Mouse (Mus musculus): ENCODE measurements around the gene Dnah12. TPM values are rescaled to one million over a fixed set of nuclear protein-coding genes. Genes with fewer than 3 reads are reported as not detected.
A peak's percentile ranks its signal among the peaks of the same experiment; 100 is the strongest.

Gene Dnah12
- total and polyA plus RNA-seq, 2 experiments from 2014 or later: 0.14 to 0.63 TPM

- Histone ChIP-seq H3K36me3 (ENCODE audit: insufficient read depth, low read length) (no peaks in the 10 kb centered on the region), H3K4me2 (ENCODE audit: low read depth, low read length) (no peak overlapping the region), H3K4me3 (ENCODE audit: low read length) (no peak overlapping the region), H3K4me1 (ENCODE audit: insufficient read depth, low read length) (no peaks in the 10 kb centered on the region), H3K9me3 (ENCODE audit: low read length) (no peaks in the 10 kb centered on the region), H3K27me3 (ENCODE audit: insufficient read depth, low read length) (no peaks in the 10 kb centered on the region), H3K9ac (replicated peaks; ENCODE audit: low read length) (no peak overlapping the region), H3K27ac (no peak overlapping the region)
- no peak for TF ChIP-seq CTCF (IDR thresholded peaks at IDR 0.05; ENCODE audit: low read depth)
- ATAC-seq (no peak), DNase-seq (ENCODE audit: low spot score) (no peak)
- WGBS: 93% methylated on average over 3 of the region's 3 CpGs
Observed at GRCm38 (mm10) chr14:26724898-26725297, 31.8 kb downstream of the Dnah12 start.

- H3K27me3 ChIP-seq (ENCODE audit: insufficient read depth, low read length): no peaks in the 10 kb centered on the region
- H3K9me3 ChIP-seq (ENCODE audit: low read length): 0 out of 2 replicates have a peak, but pooled peaks cover 4% of the 10 kb centered on the region
- H3K4me1 ChIP-seq (ENCODE audit: insufficient read depth, low read length): no peaks in the 10 kb centered on the region
- H3K27ac ChIP-seq: no peak overlapping the region
- no peak overlapping the region for H3K4me2 ChIP-seq (ENCODE audit: low read depth, low read length)
- no peak for TF ChIP-seq CTCF (IDR thresholded peaks at IDR 0.05; ENCODE audit: low read depth)
- H3K36me3 ChIP-seq (ENCODE audit: insufficient read depth, low read length): no peaks in the 10 kb centered on the region
- no peak overlapping the region for H3K4me3 ChIP-seq (ENCODE audit: low read length)
- WGBS: 83% methylated on average over 8 of the region's 8 CpGs
- no peak for ATAC-seq
- H3K9ac ChIP-seq (replicated peaks; ENCODE audit: low read length): no peak overlapping the region
- no peak for DNase-seq (ENCODE audit: low spot score)
Observed at GRCm38 (mm10) chr14:26758566-26758965, 65.5 kb downstream of the Dnah12 start.

- Histone ChIP-seq H3K4me1 (ENCODE audit: insufficient read depth, low read length) (no peaks in the 10 kb centered on the region), H3K4me2 (ENCODE audit: low read depth, low read length) (no peak overlapping the region), H3K4me3 (ENCODE audit: low read length) (no peak overlapping the region), H3K36me3 (ENCODE audit: insufficient read depth, low read length) (no peaks in the 10 kb centered on the region), H3K27me3 (ENCODE audit: insufficient read depth, low read length) (no peaks in the 10 kb centered on the region), H3K9me3 (ENCODE audit: low read length) (0 out of 2 replicates have a peak, but pooled peaks cover 4% of the 10 kb centered on the region), H3K9ac (replicated peaks; ENCODE audit: low read length) (no peak overlapping the region), H3K27ac (no peak overlapping the region)
- TF ChIP-seq CTCF (IDR thresholded peaks at IDR 0.05; ENCODE audit: low read depth): no peak
- WGBS: 89% methylated on average over 6 of the region's 6 CpGs
- ATAC-seq: no peak
- no peak for DNase-seq (ENCODE audit: low spot score)
Observed at GRCm38 (mm10) chr14:26764827-26765226, 71.8 kb downstream of the Dnah12 start.

GRCm38 (mm10) chr14:26768195-26768594 lies 75.1 kb downstream of the Dnah12 start:
- no peak for DNase-seq (ENCODE audit: low spot score)
- 89% methylated on average over 4 of the region's 4 CpGs for WGBS
- no peak for ATAC-seq
- Histone ChIP-seq H3K9ac (replicated peaks; ENCODE audit: low read length) (no peak overlapping the region), H3K27ac (no peak overlapping the region), H3K36me3 (ENCODE audit: insufficient read depth, low read length) (no peaks in the 10 kb centered on the region), H3K4me2 (ENCODE audit: low read depth, low read length) (no peak overlapping the region), H3K4me1 (ENCODE audit: insufficient read depth, low read length) (no peaks in the 10 kb centered on the region), H3K4me3 (ENCODE audit: low read length) (no peak overlapping the region), H3K27me3 (ENCODE audit: insufficient read depth, low read length) (no peaks in the 10 kb centered on the region), H3K9me3 (ENCODE audit: low read length) (0 out of 2 replicates have a peak, but pooled peaks cover under 1% of the 10 kb centered on the region)
- no peak for TF ChIP-seq CTCF (IDR thresholded peaks at IDR 0.05; ENCODE audit: low read depth)

- no peak for TF ChIP-seq CTCF (IDR thresholded peaks at IDR 0.05; ENCODE audit: low read depth)
- no peak overlapping the region for H3K27ac ChIP-seq
- no peaks in the 10 kb centered on the region for H3K9me3 ChIP-seq (ENCODE audit: low read length)
- ATAC-seq (no peak), DNase-seq (ENCODE audit: low spot score) (no peak)
- 76% methylated on average over 4 of the region's 4 CpGs for WGBS
- H3K4me2 ChIP-seq (ENCODE audit: low read depth, low read length): no peak overlapping the region
- H3K27me3 ChIP-seq (ENCODE audit: insufficient read depth, low read length): no peaks in the 10 kb centered on the region
- H3K4me3 ChIP-seq (ENCODE audit: low read length): no peak overlapping the region
- no peaks in the 10 kb centered on the region for H3K36me3 ChIP-seq (ENCODE audit: insufficient read depth, low read length)
- H3K9ac ChIP-seq (replicated peaks; ENCODE audit: low read length): no peak overlapping the region
- no peaks in the 10 kb centered on the region for H3K4me1 ChIP-seq (ENCODE audit: insufficient read depth, low read length)
Observed at GRCm38 (mm10) chr14:26773536-26773935, 80.5 kb downstream of the Dnah12 start.

- Histone ChIP-seq H3K9ac (replicated peaks; ENCODE audit: low read length) (no peak overlapping the region), H3K4me1 (ENCODE audit: insufficient read depth, low read length) (no peaks in the 10 kb centered on the region), H3K36me3 (ENCODE audit: insufficient read depth, low read length) (no peaks in the 10 kb centered on the region), H3K9me3 (ENCODE audit: low read length) (no peaks in the 10 kb centered on the region), H3K27me3 (ENCODE audit: insufficient read depth, low read length) (no peaks in the 10 kb centered on the region), H3K4me3 (ENCODE audit: low read length) (no peak overlapping the region), H3K4me2 (ENCODE audit: low read depth, low read length) (no peak overlapping the region), H3K27ac (no peak overlapping the region)
- 72% methylated on average over 4 of the region's 4 CpGs for WGBS
- ATAC-seq: no peak
- DNase-seq (ENCODE audit: low spot score): no peak
- no peak for TF ChIP-seq CTCF (IDR thresholded peaks at IDR 0.05; ENCODE audit: low read depth)
Observed at GRCm38 (mm10) chr14:26783731-26784130, 90.7 kb downstream of the Dnah12 start.

GRCm38 (mm10) chr14:26785695-26786094 lies 92.6 kb downstream of the Dnah12 start:
- no peaks in the 10 kb centered on the region for H3K36me3 ChIP-seq (ENCODE audit: insufficient read depth, low read length)
- no peaks in the 10 kb centered on the region for H3K9me3 ChIP-seq (ENCODE audit: low read length)
- no peak overlapping the region for H3K4me3 ChIP-seq (ENCODE audit: low read length)
- no peak overlapping the region for H3K9ac ChIP-seq (replicated peaks; ENCODE audit: low read length)
- H3K27me3 ChIP-seq (ENCODE audit: insufficient read depth, low read length): no peaks in the 10 kb centered on the region
- TF ChIP-seq CTCF (IDR thresholded peaks at IDR 0.05; ENCODE audit: low read depth): peak; percentile 58
- no peak overlapping the region for H3K4me2 ChIP-seq (ENCODE audit: low read depth, low read length)
- no peak overlapping the region for H3K27ac ChIP-seq
- no peaks in the 10 kb centered on the region for H3K4me1 ChIP-seq (ENCODE audit: insufficient read depth, low read length)
- DNase-seq (ENCODE audit: low spot score): peak; percentile 40
- 46% methylated on average over 4 of the region's 4 CpGs for WGBS
- ATAC-seq: no peak

All from hindbrain, postnatal 0 days (tissue).